Mouse (Mus musculus): ENCODE data around the gene Tubb2a. TPM values are rescaled to one million over a fixed set of nuclear protein-coding genes. Genes with fewer than 3 reads are reported as not detected.

The Tubb2a gene
- polyA plus RNA-seq, 1 experiment from 2014 or later = 217 TPM

DNA sequence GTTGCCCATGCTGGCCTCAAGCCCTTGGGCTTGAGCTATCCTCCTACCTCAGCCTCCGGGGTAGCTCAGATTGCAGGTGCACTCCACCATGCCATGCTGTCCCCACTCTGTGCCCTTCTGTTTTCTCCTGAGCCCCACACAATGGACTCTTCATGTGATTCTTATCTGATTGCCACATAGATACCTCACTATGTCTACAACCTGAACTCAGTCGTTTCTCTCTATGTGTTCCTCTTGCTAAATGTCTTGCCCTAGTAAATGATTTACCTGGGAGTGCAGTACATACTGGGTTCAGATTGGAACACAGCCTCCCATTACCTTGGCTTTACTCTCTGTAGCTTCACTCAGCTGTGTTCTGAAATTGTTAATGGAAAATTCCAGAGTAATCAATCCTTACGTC is 22.8 kb downstream of the Tubb2a start:
- Histone ChIP-seq H3K36me3 (ENCODE audit: control insufficient read depth, insufficient read depth, low read length) (peaks cover 7% of the 10 kb centered on the region; the same call in 1 of the 2 replicates), H3K27me3 (ENCODE audit: control insufficient read depth, insufficient read depth, low read length) (no peaks in the 10 kb centered on the region), H3K4me1 (ENCODE audit: control insufficient read depth, insufficient read depth, low read length) (no peaks in the 10 kb centered on the region), H3K4me2 (replicated peaks; ENCODE audit: low read depth, low read length) (no peak overlapping the region), H3K27ac (ENCODE audit: low read length) (no peak overlapping the region), H3K9me3 (ENCODE audit: control insufficient read depth, low read depth, low read length) (no peaks in the 10 kb centered on the region), H3K9ac (replicated peaks; ENCODE audit: low read depth, low read length) (no peak overlapping the region), H3K4me3 (ENCODE audit: low read depth, low read length) (no peak overlapping the region)
- 0 out of 2 replicates have a peak, but pooled peaks have one; percentile 14 for ATAC-seq (ENCODE audit: insufficient number of reproducible peaks, insufficient read depth, low FRiP score, low read depth)
- 76% methylated on average over 3 of the region's 3 CpGs for WGBS

DNA sequence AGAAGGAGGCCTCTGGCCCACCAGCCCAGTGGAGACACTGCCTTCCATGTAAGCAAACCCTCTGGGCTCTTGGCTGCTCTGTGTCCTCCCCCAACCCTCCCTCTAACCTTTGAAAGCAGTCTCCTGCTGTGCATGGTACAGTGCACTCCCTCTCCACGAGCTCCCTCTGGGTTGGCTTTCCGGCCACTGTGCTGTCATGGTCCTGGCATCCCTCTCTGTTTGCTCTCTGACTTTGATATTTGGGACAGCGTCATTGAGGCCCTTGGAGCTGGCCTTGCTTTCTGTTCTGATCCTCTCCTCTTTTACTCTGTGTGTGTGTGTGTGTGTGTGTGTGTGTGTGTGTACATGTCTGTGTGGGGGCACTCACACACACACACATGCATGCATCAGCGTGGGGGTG is 23.4 kb downstream of the Tubb2a start:
- Histone ChIP-seq H3K9ac (replicated peaks; ENCODE audit: low read depth, low read length) (no peak overlapping the region), H3K4me2 (replicated peaks; ENCODE audit: low read depth, low read length) (no peak overlapping the region), H3K27ac (ENCODE audit: low read length) (no peak overlapping the region), H3K4me1 (ENCODE audit: control insufficient read depth, insufficient read depth, low read length) (no peaks in the 10 kb centered on the region), H3K9me3 (ENCODE audit: control insufficient read depth, low read depth, low read length) (no peaks in the 10 kb centered on the region), H3K36me3 (ENCODE audit: control insufficient read depth, insufficient read depth, low read length) (peaks cover 7% of the 10 kb centered on the region; the same call in 1 of the 2 replicates), H3K27me3 (ENCODE audit: control insufficient read depth, insufficient read depth, low read length) (no peaks in the 10 kb centered on the region), H3K4me3 (ENCODE audit: low read depth, low read length) (no peak overlapping the region)
- WGBS = 69% methylated on average over 4 of the region's 4 CpGs
- ATAC-seq (ENCODE audit: insufficient number of reproducible peaks, insufficient read depth, low FRiP score, low read depth) = no peak

DNA sequence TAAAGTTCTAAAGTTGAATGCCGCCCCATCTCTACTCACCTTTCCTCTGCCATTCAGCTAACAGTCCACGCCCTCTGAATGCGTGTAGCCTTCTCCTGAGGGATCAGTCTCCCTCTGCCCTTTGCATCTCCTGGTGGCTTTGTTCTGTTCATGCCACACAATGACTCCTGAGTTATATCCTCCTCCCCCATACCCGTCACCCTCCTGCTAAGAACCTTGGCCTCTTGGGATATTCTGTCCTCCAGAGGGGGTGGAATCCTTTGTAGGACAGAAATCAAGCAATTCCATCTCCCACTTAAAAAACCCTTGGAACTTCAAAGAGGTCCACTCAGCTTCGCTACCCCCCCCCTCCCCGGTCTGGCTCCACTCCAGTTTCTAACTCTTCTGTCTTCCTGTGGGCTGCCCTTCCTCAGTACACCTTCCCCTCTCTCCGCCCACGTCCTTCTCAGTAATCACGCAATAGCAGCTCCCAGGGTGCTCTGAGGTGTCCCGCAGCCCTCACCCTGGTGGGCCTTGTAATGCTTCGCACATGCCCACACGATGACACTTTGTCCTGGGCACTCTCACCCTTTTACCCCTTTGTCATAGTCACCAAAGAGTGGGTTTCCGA is 24.0 kb downstream of the Tubb2a start:
- H3K9me3 ChIP-seq (ENCODE audit: control insufficient read depth, low read depth, low read length) = no peaks in the 10 kb centered on the region
- ATAC-seq (ENCODE audit: insufficient number of reproducible peaks, insufficient read depth, low FRiP score, low read depth) = no peak
- no peaks in the 10 kb centered on the region for H3K27me3 ChIP-seq (ENCODE audit: control insufficient read depth, insufficient read depth, low read length)
- no peak overlapping the region for H3K9ac ChIP-seq (replicated peaks; ENCODE audit: low read depth, low read length)
- WGBS = 71% methylated on average over 13 of the region's 13 CpGs
- H3K27ac ChIP-seq (ENCODE audit: low read length) = no peak overlapping the region
- H3K4me2 ChIP-seq (replicated peaks; ENCODE audit: low read depth, low read length) = no peak overlapping the region
- peaks cover 7% of the 10 kb centered on the region; the same call in 1 of the 2 replicates for H3K36me3 ChIP-seq (ENCODE audit: control insufficient read depth, insufficient read depth, low read length)
- H3K4me3 ChIP-seq (ENCODE audit: low read depth, low read length) = no peak overlapping the region
- no peaks in the 10 kb centered on the region for H3K4me1 ChIP-seq (ENCODE audit: control insufficient read depth, insufficient read depth, low read length)

DNA sequence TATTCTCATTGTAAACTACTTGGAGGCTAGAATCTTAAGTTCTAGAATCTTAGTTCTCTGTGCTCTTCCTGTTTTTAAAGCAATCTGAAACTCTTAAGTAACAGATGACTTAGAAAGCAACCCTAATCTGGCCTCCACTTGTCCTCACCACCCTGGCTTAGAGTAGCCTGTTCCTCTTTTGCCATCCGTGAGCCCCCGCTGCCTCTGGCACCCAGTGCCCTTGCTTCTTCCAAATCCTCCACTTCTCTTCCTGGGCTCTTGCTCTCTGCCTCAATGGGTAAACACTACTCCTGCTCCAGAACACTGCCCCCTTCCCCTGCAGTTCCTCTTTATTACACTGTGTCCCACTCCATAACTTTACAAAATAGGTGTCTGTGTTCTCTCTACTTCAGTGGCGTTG is 26.1 kb downstream of the Tubb2a start:
- H3K9me3 ChIP-seq (ENCODE audit: control insufficient read depth, low read depth, low read length) = no peaks in the 10 kb centered on the region

DNA sequence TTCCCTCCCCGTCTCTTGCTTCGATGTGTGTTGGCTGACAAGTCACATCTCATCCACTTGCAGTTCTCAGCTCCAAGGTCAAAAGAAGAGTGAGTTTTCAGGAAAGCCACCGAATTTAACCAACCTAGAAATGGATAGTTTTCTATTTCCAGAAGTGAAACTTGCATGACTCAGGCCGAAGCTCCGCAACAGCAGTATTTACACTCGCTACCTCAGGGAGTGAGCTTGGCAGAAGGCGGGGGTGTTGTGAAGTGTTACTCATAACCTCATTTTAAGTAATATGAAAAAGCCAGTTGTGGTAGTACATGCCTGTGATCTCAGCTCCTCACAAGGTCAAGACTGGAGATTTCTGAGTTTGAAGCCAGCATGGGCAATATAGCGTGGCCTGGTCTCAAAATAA is 27.3 kb downstream of the Tubb2a start:
- Histone ChIP-seq H3K9ac (replicated peaks; ENCODE audit: low read depth, low read length) (no peak overlapping the region), H3K27ac (ENCODE audit: low read length) (no peak overlapping the region), H3K4me1 (ENCODE audit: control insufficient read depth, insufficient read depth, low read length) (no peaks in the 10 kb centered on the region), H3K36me3 (ENCODE audit: control insufficient read depth, insufficient read depth, low read length) (peaks cover 15% of the 10 kb centered on the region; the same call in 1 of the 2 replicates), H3K9me3 (ENCODE audit: control insufficient read depth, low read depth, low read length) (no peaks in the 10 kb centered on the region), H3K4me2 (replicated peaks; ENCODE audit: low read depth, low read length) (no peak overlapping the region), H3K4me3 (ENCODE audit: low read depth, low read length) (no peak overlapping the region), H3K27me3 (ENCODE audit: control insufficient read depth, insufficient read depth, low read length) (no peaks in the 10 kb centered on the region)
- ATAC-seq (ENCODE audit: insufficient number of reproducible peaks, insufficient read depth, low FRiP score, low read depth) = no peak
- 96% methylated on average over 8 of the region's 8 CpGs for WGBS

More for the DNA sequence above, 26.1 kb downstream of the Tubb2a start:
- Histone ChIP-seq H3K27ac (ENCODE audit: low read length) (no peak overlapping the region), H3K27me3 (ENCODE audit: control insufficient read depth, insufficient read depth, low read length) (no peaks in the 10 kb centered on the region), H3K36me3 (ENCODE audit: control insufficient read depth, insufficient read depth, low read length) (peaks cover 15% of the 10 kb centered on the region; the same call in 1 of the 2 replicates), H3K4me2 (replicated peaks; ENCODE audit: low read depth, low read length) (no peak overlapping the region), H3K4me3 (ENCODE audit: low read depth, low read length) (no peak overlapping the region), H3K9ac (replicated peaks; ENCODE audit: low read depth, low read length) (no peak overlapping the region), H3K4me1 (ENCODE audit: control insufficient read depth, insufficient read depth, low read length) (no peaks in the 10 kb centered on the region)
- 92% methylated on average over 3 of the region's 3 CpGs for WGBS
- ATAC-seq (ENCODE audit: insufficient number of reproducible peaks, insufficient read depth, low FRiP score, low read depth) = no peak

DNA sequence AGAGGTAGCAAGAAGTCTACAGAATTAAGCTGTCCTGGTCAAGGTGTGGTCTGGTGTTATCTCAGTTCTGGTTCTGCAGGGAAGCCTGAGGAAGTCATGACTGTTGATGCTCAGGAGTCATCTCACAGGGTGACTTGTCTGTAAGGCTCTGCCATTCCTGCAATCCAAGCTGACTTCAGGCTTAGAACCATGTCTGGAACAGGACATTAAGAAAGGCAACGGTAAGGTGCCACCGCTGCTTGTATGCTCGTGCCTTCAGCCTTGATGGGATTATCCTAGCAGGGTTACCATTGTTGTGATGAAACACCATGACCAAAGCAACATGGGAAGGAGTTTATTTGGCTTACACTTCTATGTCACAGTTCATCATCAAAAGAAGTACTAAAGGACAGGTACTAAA is 30.3 kb downstream of the Tubb2a start:
- Histone ChIP-seq H3K9ac (replicated peaks; ENCODE audit: low read depth, low read length) (no peak overlapping the region), H3K4me1 (ENCODE audit: control insufficient read depth, insufficient read depth, low read length) (0 out of 2 replicates have a peak, but pooled peaks cover 3% of the 10 kb centered on the region), H3K27ac (ENCODE audit: low read length) (no peak overlapping the region), H3K36me3 (ENCODE audit: control insufficient read depth, insufficient read depth, low read length) (peaks cover 15% of the 10 kb centered on the region; the same call in 1 of the 2 replicates), H3K4me2 (replicated peaks; ENCODE audit: low read depth, low read length) (no peak overlapping the region), H3K27me3 (ENCODE audit: control insufficient read depth, insufficient read depth, low read length) (no peaks in the 10 kb centered on the region), H3K4me3 (ENCODE audit: low read depth, low read length) (no peak overlapping the region), H3K9me3 (ENCODE audit: control insufficient read depth, low read depth, low read length) (no peaks in the 10 kb centered on the region)
- no peak for ATAC-seq (ENCODE audit: insufficient number of reproducible peaks, insufficient read depth, low FRiP score, low read depth)
- 89% methylated on average over 3 of the region's 3 CpGs for WGBS

DNA sequence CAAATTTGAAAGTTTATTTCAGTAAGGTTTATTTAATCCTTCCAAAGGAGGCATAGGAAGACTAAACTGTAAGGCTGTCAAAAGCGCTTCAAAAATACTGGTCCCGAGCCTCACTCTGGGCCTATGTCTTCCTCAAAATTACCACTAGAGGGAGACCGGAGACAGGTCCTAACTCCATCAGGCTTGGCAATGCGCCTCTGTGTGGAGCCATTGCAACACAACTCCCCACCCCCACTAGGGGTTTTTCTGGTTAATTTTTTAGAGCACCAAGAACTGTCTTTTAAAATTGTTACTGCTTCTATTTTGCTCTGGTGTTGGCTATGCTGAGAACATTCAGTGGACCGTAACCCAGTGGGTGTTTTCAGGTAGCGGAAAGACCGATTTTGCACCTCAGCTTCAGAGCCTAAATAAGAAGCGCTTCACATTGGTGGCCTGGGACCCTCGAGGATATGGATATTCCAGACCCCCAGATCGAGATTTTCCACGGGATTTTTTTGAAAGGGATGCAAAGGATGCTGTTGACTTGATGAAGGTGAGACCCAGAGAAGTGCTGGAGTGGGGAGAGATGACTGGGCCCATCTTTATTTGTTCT is 31.3 kb downstream of the Tubb2a start:
- WGBS = 42% methylated on average over 11 of the region's 11 CpGs
- H3K4me1 ChIP-seq (ENCODE audit: control insufficient read depth, insufficient read depth, low read length) = 0 out of 2 replicates have a peak, but pooled peaks cover 3% of the 10 kb centered on the region
- no peak overlapping the region for H3K27ac ChIP-seq (ENCODE audit: low read length)
- no peaks in the 10 kb centered on the region for H3K27me3 ChIP-seq (ENCODE audit: control insufficient read depth, insufficient read depth, low read length)
- no peak overlapping the region for H3K4me3 ChIP-seq (ENCODE audit: low read depth, low read length)
- H3K4me2 ChIP-seq (replicated peaks; ENCODE audit: low read depth, low read length) = no peak overlapping the region
- H3K9ac ChIP-seq (replicated peaks; ENCODE audit: low read depth, low read length) = no peak overlapping the region
- H3K9me3 ChIP-seq (ENCODE audit: control insufficient read depth, low read depth, low read length) = no peaks in the 10 kb centered on the region
- peaks cover 15% of the 10 kb centered on the region; the same call in 1 of the 2 replicates for H3K36me3 ChIP-seq (ENCODE audit: control insufficient read depth, insufficient read depth, low read length)
- ATAC-seq (ENCODE audit: insufficient number of reproducible peaks, insufficient read depth, low FRiP score, low read depth) = peak; percentile 86

DNA sequence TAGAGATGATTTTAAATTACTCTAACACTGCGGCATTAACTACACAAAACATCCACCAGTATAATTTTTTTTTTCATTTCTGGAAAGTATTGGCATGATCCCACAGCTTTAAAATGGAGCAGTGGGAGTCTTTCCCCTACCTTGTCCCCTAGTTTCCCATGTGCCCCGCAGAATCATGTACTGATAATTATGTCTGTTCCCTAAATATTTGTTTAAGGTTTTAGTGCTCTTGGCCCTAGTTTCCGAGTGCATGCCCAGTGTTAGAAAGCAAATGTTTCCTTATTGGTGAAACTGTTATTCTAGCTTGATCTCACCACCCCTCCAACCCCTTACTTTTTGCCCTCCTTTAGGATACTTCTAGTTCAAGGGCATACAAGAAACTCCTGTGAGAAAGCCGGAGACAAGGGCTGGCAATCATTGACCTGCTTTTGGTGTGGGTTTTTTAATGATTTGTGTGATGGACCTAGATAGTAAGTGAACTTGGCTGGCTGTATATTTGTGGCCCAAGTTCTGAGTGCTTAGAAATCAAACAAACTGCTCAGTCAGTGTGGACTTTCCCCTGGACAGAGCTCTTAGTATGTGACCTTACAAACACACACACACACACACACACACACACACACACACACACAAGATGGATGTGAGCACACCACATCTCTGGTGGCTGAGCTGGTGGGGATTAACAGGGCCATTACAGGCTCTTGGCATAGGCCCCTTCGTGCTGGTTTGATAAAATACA is 32.1 kb downstream of the Tubb2a start:
- H3K36me3 ChIP-seq (ENCODE audit: control insufficient read depth, insufficient read depth, low read length) = peaks cover 11% of the 10 kb centered on the region; the same call in 1 of the 2 replicates
- H3K27ac ChIP-seq (ENCODE audit: low read length) = no peak overlapping the region
- no peaks in the 10 kb centered on the region for H3K9me3 ChIP-seq (ENCODE audit: control insufficient read depth, low read depth, low read length)
- WGBS = 47% methylated on average over 5 of the region's 5 CpGs
- no peak overlapping the region for H3K9ac ChIP-seq (replicated peaks; ENCODE audit: low read depth, low read length)
- ATAC-seq (ENCODE audit: insufficient number of reproducible peaks, insufficient read depth, low FRiP score, low read depth) = 0 out of 2 replicates have a peak, but pooled peaks have one; percentile 50
- H3K27me3 ChIP-seq (ENCODE audit: control insufficient read depth, insufficient read depth, low read length) = no peaks in the 10 kb centered on the region
- H3K4me3 ChIP-seq (ENCODE audit: low read depth, low read length) = no peak overlapping the region
- H3K4me1 ChIP-seq (ENCODE audit: control insufficient read depth, insufficient read depth, low read length) = 0 out of 2 replicates have a peak, but pooled peaks cover 3% of the 10 kb centered on the region
- no peak overlapping the region for H3K4me2 ChIP-seq (replicated peaks; ENCODE audit: low read depth, low read length)
